In the genomic region with DNA sequence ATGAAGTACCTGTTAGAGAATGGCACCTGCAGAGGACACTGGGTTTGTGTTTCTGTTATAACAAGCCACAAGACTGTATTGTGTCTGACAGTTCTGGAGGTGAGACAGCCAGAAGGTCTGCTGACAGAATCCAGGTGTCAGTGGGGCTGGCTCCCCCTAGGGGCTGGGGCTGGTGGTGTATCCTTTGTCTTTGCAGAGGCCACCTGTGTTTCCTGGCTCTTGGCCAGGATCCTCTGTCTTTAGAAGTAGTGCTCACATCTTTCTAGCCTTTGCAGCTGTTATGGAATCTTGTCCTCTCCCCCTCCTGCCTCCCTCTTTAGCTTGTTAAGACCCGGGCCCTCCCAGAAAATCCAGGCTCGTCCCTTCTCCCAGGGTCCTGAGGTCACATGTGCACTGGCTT, we compare ENCODE assay signal across 10 mouse cellular contexts. TPM values are rescaled to one million over a fixed set of nuclear protein-coding genes. Genes with fewer than 3 reads are reported as not detected.
DNase-seq lines count a peak whose midpoint lies in the region; ATAC-seq and TF ChIP-seq lines count a peak whose summit lies in the region.
"Had no signal": no experiment of that assay in that cellular context is flagged by ENCODE, and none has a peak within 500 bp of the region (broad histone marks: within the 10 kb centered on the region; RNA-seq: fewer than 3 reads in every experiment).

No protein-coding gene starts in this region.

- no peaks in the 10 kb centered on the region for H3K27me3 ChIP-seq in kidney, embryonic 16.5 days (ENCODE audit: insufficient read depth, low read length)
- H3K27me3 ChIP-seq in hindbrain, embryonic 11.5 days (ENCODE audit: control insufficient read depth, insufficient read depth, low read length), result no peaks in the 10 kb centered on the region
- no peaks in the 10 kb centered on the region for H3K27me3 ChIP-seq in limb, embryonic 14.5 days (ENCODE audit: control insufficient read depth, insufficient read depth, low read length)
- H3K27me3 ChIP-seq: neural tube, embryonic 12.5 days had no signal

- 22% methylated on average over 2 of the region's 2 CpGs for WGBS in kidney, embryonic 16.5 days
- 74% methylated on average over 2 of the region's 2 CpGs for WGBS in hindbrain, embryonic 11.5 days
- WGBS in limb, embryonic 14.5 days, result 41% methylated on average over 2 of the region's 2 CpGs

- no peak for ATAC-seq in kidney, embryonic 16.5 days (ENCODE audit: low FRiP score, low TSS enrichment)
- ATAC-seq in hindbrain, embryonic 11.5 days (ENCODE audit: low FRiP score), result no peak
- ATAC-seq in limb, embryonic 14.5 days (ENCODE audit: low FRiP score, low read depth), result peak; percentile 50

- no peaks in the 10 kb centered on the region for H3K4me1 ChIP-seq in kidney, embryonic 16.5 days (ENCODE audit: insufficient read depth, low read length)
- no peaks in the 10 kb centered on the region for H3K4me1 ChIP-seq in ES-E14 (ENCODE audit: control insufficient read depth in 2 of 2, insufficient read depth in 2 of 2, low read length in 2 of 2, poor library complexity in 1 of 2)
- no peaks in the 10 kb centered on the region for H3K4me1 ChIP-seq in hindbrain, embryonic 11.5 days (replicated peaks; ENCODE audit: control insufficient read depth, insufficient read depth, low read length)
- H3K4me1 ChIP-seq in limb, embryonic 14.5 days (ENCODE audit: control insufficient read depth, insufficient read depth, low read length), result no peaks in the 10 kb centered on the region
- H3K4me1 ChIP-seq: neural tube, embryonic 12.5 days had no signal

- no peak overlapping the region for H3K27ac ChIP-seq in kidney, embryonic 16.5 days (ENCODE audit: low read length)
- no peak overlapping the region for H3K27ac ChIP-seq in ES-E14 (ENCODE audit: insufficient read depth, low read depth, low read length, poor library complexity, severe bottlenecking)
- no peak overlapping the region for H3K27ac ChIP-seq in hindbrain, embryonic 11.5 days (ENCODE audit: low read depth, low read length)
- no peak overlapping the region for H3K27ac ChIP-seq in limb, embryonic 14.5 days (replicated peaks; ENCODE audit: low read depth, low read length)
- H3K27ac ChIP-seq: neural tube, embryonic 12.5 days had no signal

- in situ Hi-C loops in ES-E14 (cut with MboI; ENCODE audit: low sequenced_read_pairs in 2 of 2, unreplicated experiment in 2 of 2), result no loop called here

- peaks cover 16% of the 10 kb centered on the region for H3K36me3 ChIP-seq in kidney, embryonic 16.5 days (ENCODE audit: insufficient read depth, low read length)
- peaks cover 12% of the 10 kb centered on the region; the same call in 1 of the 2 replicates for H3K36me3 ChIP-seq in ES-E14 (ENCODE audit: control insufficient read depth, insufficient read depth, low read length, poor library complexity, severe bottlenecking)
- H3K36me3 ChIP-seq in hindbrain, embryonic 11.5 days (ENCODE audit: control insufficient read depth, insufficient read depth, low read length), result no peaks in the 10 kb centered on the region
- peaks cover 46% of the 10 kb centered on the region for H3K36me3 ChIP-seq in limb, embryonic 14.5 days (ENCODE audit: control insufficient read depth, insufficient read depth, low read length)

- H3K9me3 ChIP-seq in kidney, embryonic 16.5 days (ENCODE audit: low read length), result no peaks in the 10 kb centered on the region
- no peaks in the 10 kb centered on the region for H3K9me3 ChIP-seq in ES-E14 (ENCODE audit: control insufficient read depth, insufficient read depth, low read depth, low read length)
- no peaks in the 10 kb centered on the region for H3K9me3 ChIP-seq in hindbrain, embryonic 11.5 days (ENCODE audit: control insufficient read depth, low read length)
- H3K9me3 ChIP-seq in limb, embryonic 14.5 days (ENCODE audit: control insufficient read depth, low read length), result no peaks in the 10 kb centered on the region
- H3K9me3 ChIP-seq: neural tube, embryonic 12.5 days had no signal

- no peak overlapping the region for H3K9ac ChIP-seq in kidney, embryonic 16.5 days (replicated peaks; ENCODE audit: low read length)
- H3K9ac ChIP-seq in ES-E14 (ENCODE audit: insufficient read depth, low read depth, low read length, poor library complexity, severe bottlenecking), result no peak overlapping the region
- H3K9ac ChIP-seq in hindbrain, embryonic 11.5 days (ENCODE audit: low read depth, low read length), result no peak overlapping the region
- 0 out of 2 replicates have a peak overlapping the region, but pooled peaks have one; percentile 8 for H3K9ac ChIP-seq in limb, embryonic 14.5 days (ENCODE audit: low read depth, low read length, severe bottlenecking)

- no peak overlapping the region for H3K4me3 ChIP-seq in kidney, embryonic 16.5 days (ENCODE audit: low read length)
- no peak overlapping the region for H3K4me3 ChIP-seq in ES-E14 (ENCODE audit: insufficient read depth in 1 of 2, low read depth in 1 of 2, low read length in 2 of 2, poor library complexity in 1 of 2, severe bottlenecking in 1 of 2)
- no peak overlapping the region for H3K4me3 ChIP-seq in hindbrain, embryonic 11.5 days (ENCODE audit: low read depth, low read length)
- H3K4me3 ChIP-seq in limb, embryonic 14.5 days (replicated peaks; ENCODE audit: low read length), result no peak overlapping the region
- H3K4me3 ChIP-seq: neural tube, embryonic 12.5 days had no signal

- no peak overlapping the region for H3K4me2 ChIP-seq in kidney, embryonic 16.5 days (replicated peaks; ENCODE audit: low read depth, low read length)
- no peak overlapping the region for H3K4me2 ChIP-seq in hindbrain, embryonic 11.5 days (replicated peaks; ENCODE audit: low read depth, low read length)
- H3K4me2 ChIP-seq in limb, embryonic 14.5 days (replicated peaks; ENCODE audit: low read depth, low read length, severe bottlenecking), result no peak overlapping the region
- H3K4me2 ChIP-seq: neural tube, embryonic 12.5 days had no signal

- peak; percentile 55 for DNase-seq in kidney, adult 11 months
- DNase-seq in ES-E14 (ENCODE audit: low read depth, low spot score), result peak; percentile 51
- DNase-seq in cerebellum, postnatal 14 days, result peak; percentile 56 to 82
- DNase-seq in hindbrain, embryonic 11.5 days (ENCODE audit: low spot score), result peak; percentile 48
- DNase-seq in limb, embryonic 14.5 days (ENCODE audit: low spot score), result peak; percentile 76
- DNase-seq in retina, embryonic 14.5 days (ENCODE audit: low spot score), result peak; percentile 58
- DNase-seq in layer of hippocampus, adult 8-10 months (ENCODE audit: low spot score in 2 of 2), result no peak

- TF ChIP-seq POLR2A in limb, embryonic 14.5 days (IDR thresholded peaks at IDR 0.05; ENCODE audit: borderline replicate concordance, extremely low read depth, insufficient read depth, insufficient read length), result no peak

TF ChIP-seq in ES-E14, 5 proteins besides CTCF, POLR2A, EP300 and RAD21:
- TF ChIP-seq ZC3H11A (IDR thresholded peaks at IDR 0.05; ENCODE audit: borderline replicate concordance, low read depth, low read length) (0 out of 2 replicates have a peak, but pooled peaks have one; percentile 8), HCFC1 (IDR thresholded peaks at IDR 0.05; ENCODE audit: borderline replicate concordance, insufficient read depth, low read length) (no peak)

RNA-seq across cellular contexts. Expression of gene Wdr66, which starts 16.2 kb away (rescaled TPM):
- 1.5 and 1.7 TPM in 2 replicates for polyA plus RNA-seq in kidney, embryonic 16.5 days (2015; fragmentation: Nextera tagmentation; extraction: Ambion mirVana)
- total RNA-seq in ES-E14 (2012; rRNA removed), result 0.36 and 0.42 TPM in 2 replicates
- polyA plus RNA-seq in hindbrain, embryonic 11.5 days (2014; fragmentation: Nextera tagmentation; extraction: Ambion mirVana), result 5.6 and 8.6 TPM in 2 replicates
- 0.86 and 0.87 TPM in 2 replicates for polyA plus RNA-seq in limb, embryonic 14.5 days (2012; rRNA removed)
- 0.50 and 0.53 TPM in 2 replicates for polyA plus RNA-seq in limb, embryonic 14.5 days (2014; fragmentation: Nextera tagmentation; extraction: Ambion mirVana)
- 1 to 10 TPM; 3.5 to 5.9 (median 5.2) TPM for total RNA-seq in layer of hippocampus, adult 8-10 months (2022)

RNA-seq across cellular contexts. Expression of gene Hpd, which starts 53.2 kb away (rescaled TPM):
- 0.23 and 0.29 TPM in 2 replicates for polyA plus RNA-seq in kidney, embryonic 16.5 days (2015; fragmentation: Nextera tagmentation; extraction: Ambion mirVana)
- not detected in 2 replicates for total RNA-seq in ES-E14 (2012; rRNA removed)
- polyA plus RNA-seq in hindbrain, embryonic 11.5 days (2014; fragmentation: Nextera tagmentation; extraction: Ambion mirVana), result not detected in 2 replicates
- not detected in 2 replicates for polyA plus RNA-seq in limb, embryonic 14.5 days (2012; rRNA removed)
- not detected in 2 replicates for polyA plus RNA-seq in limb, embryonic 14.5 days (2014; fragmentation: Nextera tagmentation; extraction: Ambion mirVana)
- not detected for total RNA-seq in layer of hippocampus, adult 8-10 months (2022)
- polyA plus RNA-seq: frontal cortex, adult 2 months; neural tube, embryonic 12.5 days had no signal

Comparison
In these comparisons a context has a peak if more than half of its experiments do, and no peak if none do; other contexts are left out.
1. DNase-seq: peak in kidney, adult 11 months (single experiment), ES-E14 (single experiment), cerebellum, postnatal 14 days (2 of 2), hindbrain, embryonic 11.5 days (single experiment), limb, embryonic 14.5 days (single experiment) and retina, embryonic 14.5 days (single experiment); none in layer of hippocampus, adult 8-10 months (0 of 2).